Mouse (Mus musculus) mature B cell (primary cell): ENCODE results near the gene Gm7544.
"Not testable (repeated sequence)": the region's sequence is repeated elsewhere in the genome, so short reads cannot be mapped to it uniquely, and the experiment has no call there.

Experiments
- in situ Hi-C: fragments of 300-500 bp; cut with MboI; formaldehyde crosslinking; loops from 2 replicates; pipeline ENCODE4 v1.14.3; 2019

Gene Gm7544

DNA sequence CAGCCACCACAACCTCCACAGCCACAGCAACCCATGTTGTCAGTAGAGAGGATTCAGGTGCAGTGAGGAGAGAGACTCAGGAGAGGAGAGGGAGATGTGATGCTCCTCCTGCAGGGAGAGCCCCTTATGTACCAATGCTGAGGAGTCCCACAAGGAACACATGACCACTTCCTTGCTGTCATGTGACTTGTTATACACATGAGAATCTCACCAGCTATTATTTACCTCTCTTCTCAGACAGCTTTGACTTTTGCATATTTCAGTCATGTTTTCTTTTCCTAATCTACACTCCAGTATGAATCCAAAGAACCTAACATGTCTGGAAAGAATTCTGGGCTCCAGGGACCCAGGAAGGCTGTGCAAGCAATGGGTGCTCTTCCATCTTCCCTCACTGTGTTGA is at the start of gene Gm7544:
Gene Gm7544, minus strand, starts transcription at position 101 of the 400 bp plus-strand sequence.
- in situ Hi-C loops, result not testable (repeated sequence)

DNA sequence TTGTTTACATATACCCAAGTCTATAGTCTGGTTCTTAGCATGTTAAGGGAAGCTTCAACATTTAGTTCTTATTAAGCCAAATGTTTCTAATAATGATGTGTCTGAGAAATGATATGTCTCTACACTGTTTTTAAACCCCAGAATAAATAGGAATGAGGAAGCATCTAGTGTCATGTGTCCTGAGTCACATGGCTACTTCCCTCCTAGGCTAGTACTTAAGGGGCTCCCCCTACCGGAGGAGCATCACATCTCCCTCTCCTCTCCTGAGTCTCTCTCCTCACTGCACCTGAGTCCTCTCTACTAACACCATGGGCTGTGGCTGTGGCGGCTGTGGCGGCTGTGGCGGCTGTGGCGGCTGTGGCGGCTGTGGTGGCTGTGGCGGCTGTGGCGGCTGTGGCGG is 44.5 kb upstream of the Gm7544 start, which contains the start of gene Gm47959:
Gene Gm47959, plus strand, starts transcription at position 243 of the 400 bp plus-strand sequence.
- in situ Hi-C loops, result not testable (repeated sequence)

DNA sequence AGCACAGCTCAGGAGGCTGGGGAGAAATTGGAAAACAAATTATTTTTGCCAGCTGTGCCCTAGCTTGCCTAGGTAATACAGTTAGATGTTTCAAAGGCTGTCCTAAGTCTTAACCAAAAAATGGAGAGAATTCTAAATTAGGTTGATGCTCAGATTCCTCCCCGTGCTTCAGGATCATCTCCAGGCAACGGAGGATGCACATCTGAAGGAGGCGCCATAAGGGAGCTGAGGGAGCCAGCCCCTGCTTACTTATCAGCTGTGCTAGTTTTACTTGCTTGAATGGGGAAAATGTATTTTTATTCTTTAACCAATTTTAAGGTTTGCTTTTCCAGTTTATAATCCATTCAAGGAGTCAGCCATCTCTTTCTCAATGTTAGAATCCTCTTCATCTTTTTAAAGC is 38.1 kb upstream of the Gm7544 start:
- in situ Hi-C loops, result no loop called here

DNA sequence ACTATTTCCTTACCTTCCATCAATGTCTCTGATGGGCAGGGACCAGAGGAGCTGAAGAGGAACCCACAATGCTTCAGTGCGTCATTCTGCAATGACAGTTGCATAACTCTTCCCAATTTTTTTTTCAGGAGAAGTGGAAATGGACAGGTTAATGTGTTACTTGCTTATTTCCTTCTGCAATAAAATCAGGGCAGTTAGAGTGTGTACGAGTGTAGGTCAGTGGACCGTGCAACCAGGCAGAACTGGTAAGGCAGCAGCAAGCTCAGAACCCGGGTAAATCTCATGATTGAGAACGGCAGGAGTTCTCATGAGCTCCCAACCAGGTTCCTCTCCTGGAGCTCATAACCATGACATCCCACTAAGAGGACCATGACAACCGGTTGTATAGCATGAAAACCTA is 36.3 kb upstream of the Gm7544 start:
- in situ Hi-C loops, result no loop called here

DNA sequence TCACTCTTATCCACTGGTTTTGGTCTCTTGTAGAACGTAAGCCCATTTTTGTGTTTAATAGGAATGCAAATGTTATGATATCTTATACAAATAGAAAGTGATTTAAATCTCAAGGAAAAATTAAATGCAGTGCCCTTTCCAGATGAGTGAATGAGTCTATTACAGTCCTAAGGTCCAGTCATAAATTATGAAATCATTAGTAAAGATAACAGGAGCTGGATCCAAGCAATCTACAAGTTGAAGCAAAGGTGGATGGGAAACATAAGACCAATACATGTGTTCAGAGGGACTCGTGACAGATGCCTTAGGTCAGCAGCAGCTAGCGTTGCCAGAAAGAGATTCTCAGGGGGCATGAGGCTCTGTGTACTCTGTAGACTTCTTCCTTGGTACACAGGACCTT is 35.8 kb upstream of the Gm7544 start:
- in situ Hi-C loops, result no loop called here

DNA sequence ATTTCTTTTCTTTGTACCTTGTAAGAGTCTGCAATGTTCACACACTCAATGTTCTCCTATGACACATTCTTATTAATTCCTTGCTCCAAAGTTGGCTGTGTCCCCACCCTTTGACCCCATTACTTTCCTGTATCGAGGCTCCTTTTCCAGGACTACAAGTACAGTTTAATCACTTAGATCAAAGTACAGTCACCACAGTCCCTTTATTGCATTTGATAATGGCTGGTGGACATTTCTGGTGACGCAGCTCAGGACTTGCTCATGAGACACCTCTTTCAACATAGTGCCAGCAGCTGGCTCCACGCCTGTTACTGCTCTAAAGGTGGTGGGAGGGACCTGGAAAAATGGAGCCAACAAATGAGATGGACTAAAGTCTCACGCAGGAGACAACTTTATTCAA is 35.2 kb upstream of the Gm7544 start:
- in situ Hi-C loops, result no loop called here

DNA sequence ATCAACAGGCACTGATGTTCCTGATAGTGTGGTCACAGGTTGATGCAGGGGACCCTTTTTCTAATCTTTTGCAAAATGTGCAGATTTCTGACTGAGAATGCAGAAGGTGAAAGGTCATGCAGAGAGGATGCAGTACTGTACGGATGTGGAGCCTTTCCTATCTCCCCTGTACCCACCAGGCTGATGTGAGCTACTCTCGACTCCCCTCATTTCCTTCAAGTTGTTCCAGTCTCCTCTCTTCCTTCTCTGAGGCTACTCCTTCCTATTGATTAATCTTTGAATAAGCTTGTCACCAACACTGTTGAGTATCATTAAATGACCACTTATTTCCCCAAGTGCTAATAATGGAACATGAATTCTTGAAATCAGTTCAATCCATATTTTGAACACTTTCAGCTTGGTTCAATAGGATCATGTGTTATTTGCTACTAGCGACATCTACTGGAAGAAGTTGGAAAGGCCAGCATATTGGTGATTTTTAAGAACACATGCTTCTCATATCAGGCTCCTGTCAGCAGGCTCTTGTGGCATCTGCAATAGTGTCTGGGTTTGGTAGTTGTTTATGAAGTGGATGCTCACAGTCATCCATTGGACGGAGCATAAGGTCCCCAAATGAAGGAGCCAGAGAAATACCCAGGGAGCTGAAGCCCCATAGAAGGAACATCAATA is 31.9 kb upstream of the Gm7544 start:
- in situ Hi-C loops, result loop anchor here (10.0 kb wide), 1 partner anchor 183 kb away; no protein-coding TSS in a partner anchor

DNA sequence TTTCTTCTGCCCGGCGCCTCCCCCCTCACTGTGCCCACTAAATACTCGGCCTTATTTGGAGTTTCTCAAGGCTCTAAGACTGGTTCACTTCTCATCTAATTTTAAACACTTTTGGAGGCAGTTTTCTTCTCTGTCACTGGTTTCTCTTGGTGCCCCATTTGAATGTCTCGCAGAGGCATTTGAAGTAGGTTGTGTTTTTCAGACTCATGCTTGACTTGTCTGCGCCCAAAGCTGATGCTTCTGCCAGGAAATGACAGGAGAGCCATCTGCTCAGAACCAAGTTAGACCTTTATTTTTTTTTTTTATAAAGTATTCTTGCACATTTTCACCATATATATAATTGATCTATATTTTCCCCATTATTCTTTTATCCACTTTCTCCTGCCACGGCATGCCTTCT is 30.9 kb upstream of the Gm7544 start:
- in situ Hi-C loops, result loop anchor here (10.0 kb wide), 1 partner anchor 182 kb away; no protein-coding TSS in a partner anchor

DNA sequence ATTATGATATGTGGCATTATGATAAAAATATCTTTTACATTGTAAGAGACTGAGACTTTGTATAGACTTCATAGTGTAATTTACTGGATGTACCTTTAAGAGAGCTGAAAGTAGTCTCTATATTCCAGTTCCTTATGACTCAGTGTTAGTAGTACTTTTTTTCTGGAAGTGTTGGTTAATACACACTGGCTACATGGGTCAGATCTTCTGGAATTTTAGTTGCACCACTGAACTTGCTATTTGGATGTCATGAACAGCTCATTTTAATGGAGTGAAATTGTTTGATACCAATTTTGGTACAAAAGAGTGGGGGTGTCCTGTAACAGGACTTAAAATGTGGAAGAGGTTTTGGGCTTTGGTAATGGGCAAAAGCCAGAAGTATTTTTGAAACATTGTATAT is 22.0 kb upstream of the Gm7544 start:
- in situ Hi-C loops, result no loop called here

DNA sequence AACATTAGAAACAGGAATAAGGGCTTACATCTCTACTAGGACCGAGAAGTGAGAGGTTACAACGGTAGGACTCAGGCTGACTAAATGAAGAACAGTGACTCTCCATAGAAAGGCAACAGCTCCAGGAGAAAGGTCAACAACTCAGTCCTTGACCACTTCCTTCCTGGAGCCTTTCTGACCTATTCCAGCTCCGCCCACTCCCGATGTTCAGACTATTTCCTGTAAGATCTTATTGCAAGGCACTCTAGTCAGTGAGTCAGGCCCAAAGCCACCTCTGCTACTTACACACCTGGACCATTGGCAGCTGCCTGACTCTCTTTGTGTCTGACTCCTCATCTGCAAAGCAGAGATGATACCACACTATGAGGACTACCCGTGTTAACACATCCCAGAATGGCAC is 19.9 kb upstream of the Gm7544 start:
- in situ Hi-C loops, result no loop called here

DNA sequence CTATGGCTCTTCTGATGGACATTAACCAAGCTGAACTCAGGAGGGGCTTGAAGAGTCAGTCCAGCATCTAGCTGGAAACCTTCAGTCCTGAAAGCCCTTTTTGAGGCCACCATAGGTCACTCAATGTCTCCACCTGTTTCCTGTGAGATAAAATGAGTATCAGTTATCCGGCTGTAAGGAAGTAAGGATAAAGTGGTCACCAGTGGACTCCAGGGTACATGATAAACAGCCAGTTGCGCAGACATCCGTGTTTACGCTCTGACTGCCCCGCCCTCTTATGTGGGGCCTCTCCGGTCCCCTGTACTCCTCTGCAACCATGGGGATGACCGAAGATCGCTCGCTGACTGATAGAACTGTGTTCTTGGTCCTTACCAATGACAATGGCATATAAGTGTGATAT is 18.5 kb upstream of the Gm7544 start:
- in situ Hi-C loops, result no loop called here

DNA sequence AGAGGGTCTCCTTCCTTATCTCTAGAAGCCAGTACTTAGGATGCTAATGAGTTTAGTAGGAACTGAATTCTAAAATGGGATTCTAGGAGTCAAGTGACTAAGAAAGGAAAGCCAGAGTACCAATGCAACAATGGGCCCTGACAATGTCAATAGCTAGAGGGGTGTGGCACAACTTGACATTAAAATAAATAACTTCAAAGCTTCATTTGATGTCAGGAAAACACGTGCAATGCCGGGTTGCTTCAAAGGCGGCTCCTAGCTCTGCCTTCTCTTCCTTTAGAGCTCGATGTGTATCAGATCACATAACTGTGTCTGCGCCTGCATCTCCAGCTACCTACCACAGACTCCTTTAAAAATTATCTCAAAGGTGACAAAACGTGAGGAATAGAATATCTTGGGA is 18.1 kb upstream of the Gm7544 start:
- in situ Hi-C loops, result no loop called here

DNA sequence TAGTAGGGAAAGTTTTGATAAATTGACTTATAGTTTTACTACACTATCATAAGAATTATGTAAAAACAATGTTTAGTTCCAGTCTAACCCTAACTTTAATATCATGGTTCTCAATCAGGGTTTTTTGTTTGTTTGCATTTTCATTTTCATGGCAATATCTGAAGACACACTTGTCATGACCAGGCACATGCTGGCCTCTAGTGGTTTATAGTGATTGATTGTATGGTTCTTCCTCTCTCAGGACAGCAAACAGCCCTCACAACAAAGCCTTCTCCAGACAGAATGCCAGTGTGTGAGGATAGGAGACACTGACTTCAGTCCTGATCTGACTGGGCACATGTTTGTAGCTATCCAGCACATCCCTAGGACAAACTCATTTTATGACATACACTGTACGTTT is 17.4 kb upstream of the Gm7544 start:
- in situ Hi-C loops, result no loop called here

DNA sequence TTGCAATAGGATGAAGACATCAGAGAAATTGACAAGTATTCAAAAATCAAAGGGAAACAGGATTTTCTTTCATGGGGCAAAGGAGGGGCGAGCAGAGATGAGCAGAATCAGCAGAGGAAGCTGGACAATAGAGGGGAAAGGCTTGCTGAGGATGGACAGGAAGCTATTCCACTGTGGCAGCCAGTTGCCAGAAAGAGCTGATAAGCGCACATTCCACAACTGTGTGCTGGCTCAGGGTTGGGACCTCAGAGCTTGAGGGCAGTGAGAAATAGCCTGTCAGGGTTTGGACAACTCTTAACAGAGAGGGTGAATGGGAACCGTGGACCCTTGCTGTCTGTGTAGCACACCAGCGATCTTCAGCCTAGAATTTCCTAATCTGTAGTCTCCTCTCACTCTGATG is 16.2 kb upstream of the Gm7544 start:
- in situ Hi-C loops, result no loop called here

DNA sequence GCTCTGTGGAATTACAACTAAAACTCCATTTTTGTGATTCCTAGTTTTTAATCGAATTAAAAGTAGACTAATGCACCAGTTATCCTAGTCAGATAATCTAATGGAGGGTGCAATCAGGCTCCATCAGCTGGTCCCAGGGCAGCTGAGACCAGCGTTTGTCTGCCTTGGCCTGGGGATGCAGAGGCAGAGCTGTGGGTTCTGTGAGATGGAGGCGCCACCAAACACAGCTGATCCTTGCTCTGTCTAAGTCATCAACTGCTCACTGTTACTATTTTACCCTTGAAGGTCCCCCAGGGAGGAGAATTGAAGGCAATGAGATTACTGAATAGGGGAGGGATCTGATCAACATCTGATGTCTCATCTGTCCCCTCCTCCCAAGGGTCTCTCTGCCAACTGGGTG is 10.6 kb upstream of the Gm7544 start:
- in situ Hi-C loops, result no loop called here

DNA sequence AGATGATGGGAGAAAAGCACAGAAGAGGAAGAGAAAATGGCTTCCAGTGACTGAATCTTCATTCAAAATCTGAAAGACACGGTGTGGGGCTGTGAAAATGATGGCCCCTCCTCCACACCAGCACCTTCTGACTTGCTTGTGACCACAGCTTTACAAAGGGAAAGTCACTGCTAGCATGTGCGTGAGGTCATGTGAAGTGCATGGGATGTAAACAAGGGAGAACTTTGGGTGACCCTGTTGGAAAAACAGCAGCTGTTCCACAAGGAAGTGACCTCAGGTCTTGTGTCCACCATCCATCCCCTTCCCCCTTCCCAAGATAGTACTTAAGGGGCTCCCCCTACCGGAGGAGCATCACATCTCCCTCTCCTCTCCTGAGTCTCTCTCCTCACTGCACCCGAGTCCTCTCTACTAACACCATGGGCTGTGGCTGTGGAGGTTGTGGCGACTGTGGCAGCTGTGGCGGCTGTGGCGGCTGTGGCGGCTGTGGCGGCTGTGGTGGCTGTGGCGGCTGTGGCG is 4.1 kb upstream of the Gm7544 start, which contains the start of gene Gm47955:
Gene Gm47955, plus strand, starts transcription at position 417 of the 516 bp plus-strand sequence.
- in situ Hi-C loops, result no loop called here

DNA sequence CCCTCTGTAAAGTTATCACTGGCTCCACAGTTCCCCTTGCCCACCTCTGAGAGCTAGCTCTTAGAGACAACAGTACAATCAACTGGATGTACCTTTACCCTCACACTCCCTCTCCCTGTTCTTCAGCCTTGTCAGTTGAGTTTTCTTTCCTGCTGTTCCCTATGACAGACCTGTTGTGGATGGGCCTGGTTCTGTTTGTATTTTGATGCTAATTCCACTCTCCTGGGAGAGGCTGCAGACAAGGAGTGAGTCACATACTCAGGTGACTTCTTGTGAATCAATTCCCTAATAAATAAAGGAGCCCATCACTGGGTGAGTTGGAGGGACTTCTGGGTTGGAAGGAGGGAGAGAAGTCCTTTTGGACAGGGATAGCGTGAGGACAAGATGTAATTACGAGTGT is 7.2 kb downstream of the Gm7544 start:
- in situ Hi-C loops, result no loop called here

DNA sequence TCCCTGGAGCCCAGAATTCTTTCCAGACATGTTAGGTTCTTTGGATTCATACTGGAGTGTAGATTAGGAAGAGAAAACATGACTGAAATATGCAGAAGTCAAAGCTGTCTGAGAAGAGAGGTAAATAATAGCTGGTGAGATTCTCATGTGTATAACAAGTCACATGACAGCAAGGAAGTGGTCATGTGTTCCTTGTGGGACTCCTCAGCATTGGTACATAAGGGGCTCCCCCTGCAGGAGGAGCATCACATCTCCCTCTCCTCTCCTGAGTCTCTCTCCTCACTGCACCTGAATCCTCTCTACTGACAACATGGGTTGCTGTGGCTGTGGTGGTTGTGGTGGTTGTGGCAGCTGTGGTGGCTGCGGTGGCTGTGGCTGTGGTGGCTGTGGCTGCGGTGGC is 9.8 kb downstream of the Gm7544 start:
- in situ Hi-C loops, result not testable (repeated sequence)

DNA sequence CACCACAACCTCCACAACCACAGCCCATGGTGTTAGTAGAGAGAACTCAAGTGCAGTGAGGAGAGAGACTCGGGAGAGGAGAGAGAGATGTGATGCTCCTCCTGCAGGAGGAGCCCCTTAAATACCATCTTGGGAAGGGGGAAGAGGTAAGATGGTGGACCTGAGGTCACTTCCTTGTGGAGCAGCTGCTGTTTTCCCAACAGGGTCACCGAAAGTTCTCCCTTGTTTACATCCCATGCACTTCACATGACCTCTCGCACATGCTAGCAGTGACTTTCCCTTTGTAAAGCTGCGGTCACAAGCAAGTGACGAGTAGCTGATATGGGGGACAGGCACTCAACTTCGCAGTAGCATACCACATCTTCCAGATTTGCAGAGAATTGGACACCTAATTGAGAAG is 12.5 kb downstream of the Gm7544 start, which contains the start of gene A030003K21Rik:
Gene A030003K21Rik, minus strand, starts transcription at position 94 of the 400 bp plus-strand sequence.
- in situ Hi-C loops, result not testable (repeated sequence)

DNA sequence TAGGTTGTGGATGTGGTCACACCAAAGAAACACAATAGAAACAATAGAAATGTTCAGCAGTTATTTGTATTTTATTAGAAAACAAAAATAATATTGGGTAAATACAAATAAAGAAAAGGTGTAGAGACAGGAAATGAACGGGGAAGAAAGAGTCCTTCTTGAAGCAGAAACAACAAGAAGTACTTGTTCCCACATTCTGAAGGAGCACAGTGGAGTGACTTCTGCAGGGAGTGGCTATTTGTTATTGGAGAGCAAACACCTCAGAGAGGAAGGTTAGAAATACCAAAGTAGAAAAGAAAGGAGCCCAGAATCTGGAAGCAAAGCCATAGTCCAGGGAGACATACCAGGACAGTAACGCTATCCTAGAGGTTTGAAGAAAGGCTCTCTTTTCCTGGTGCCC is 13.3 kb downstream of the Gm7544 start:
- in situ Hi-C loops, result not testable (repeated sequence)

DNA sequence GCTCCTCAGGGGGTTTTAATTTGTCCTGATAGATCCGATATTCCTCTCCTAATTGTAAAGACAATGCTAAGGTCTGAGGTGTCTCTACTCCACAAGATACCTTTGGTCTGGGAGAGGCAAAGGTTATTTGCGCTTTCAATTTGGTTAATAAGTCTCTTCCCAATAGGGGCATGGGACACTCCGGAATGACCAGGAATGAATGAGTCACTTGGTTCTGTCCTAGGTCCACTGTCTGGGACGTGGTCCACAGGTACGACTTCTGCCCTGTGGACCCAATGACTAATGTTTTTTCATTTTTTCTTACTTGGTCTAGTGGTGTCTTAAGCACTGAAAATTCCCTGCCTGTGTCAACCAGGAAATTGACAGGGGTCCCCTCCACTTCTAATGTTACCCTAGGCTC is 17.1 kb downstream of the Gm7544 start:
- in situ Hi-C loops, result no loop called here

DNA sequence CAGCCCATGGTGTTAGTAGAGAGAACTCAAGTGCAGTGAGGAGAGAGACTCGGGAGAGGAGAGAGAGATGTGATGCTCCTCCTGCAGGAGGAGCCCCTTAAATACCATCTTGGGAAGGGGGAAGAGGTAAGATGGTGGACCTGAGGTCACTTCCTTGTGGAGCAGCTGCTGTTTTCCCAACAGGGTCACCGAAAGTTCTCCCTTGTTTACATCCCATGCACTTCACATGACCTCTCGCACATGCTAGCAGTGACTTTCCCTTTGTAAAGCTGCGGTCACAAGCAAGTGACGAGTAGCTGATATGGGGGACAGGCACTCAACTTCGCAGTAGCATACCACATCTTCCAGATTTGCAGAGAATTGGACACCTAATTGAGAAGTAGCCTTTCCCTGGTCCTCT is 24.5 kb downstream of the Gm7544 start, which contains the start of gene Gm6217:
Gene Gm6217, minus strand, starts transcription at position 74 of the 400 bp plus-strand sequence.
- in situ Hi-C loops, result not testable (repeated sequence)

DNA sequence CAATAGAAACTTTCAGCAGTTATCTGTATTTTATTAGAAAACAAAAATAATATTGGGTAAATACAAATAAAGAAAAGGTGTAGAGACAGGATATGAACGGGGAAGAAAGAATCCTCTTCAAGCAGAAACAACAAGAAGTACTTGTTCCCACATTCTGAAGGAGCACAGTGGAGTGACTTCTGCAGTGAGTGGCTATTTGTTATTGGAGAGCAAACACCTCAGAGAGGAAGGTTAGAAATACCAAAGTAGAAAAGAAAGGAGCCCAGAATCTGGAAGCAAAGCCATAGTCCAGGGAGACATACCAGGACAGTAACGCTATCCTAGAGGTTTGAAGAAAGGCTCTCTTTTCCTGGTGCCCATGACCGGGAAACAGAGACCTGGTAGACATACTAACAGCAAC is 25.3 kb downstream of the Gm7544 start:
- in situ Hi-C loops, result not testable (repeated sequence)

DNA sequence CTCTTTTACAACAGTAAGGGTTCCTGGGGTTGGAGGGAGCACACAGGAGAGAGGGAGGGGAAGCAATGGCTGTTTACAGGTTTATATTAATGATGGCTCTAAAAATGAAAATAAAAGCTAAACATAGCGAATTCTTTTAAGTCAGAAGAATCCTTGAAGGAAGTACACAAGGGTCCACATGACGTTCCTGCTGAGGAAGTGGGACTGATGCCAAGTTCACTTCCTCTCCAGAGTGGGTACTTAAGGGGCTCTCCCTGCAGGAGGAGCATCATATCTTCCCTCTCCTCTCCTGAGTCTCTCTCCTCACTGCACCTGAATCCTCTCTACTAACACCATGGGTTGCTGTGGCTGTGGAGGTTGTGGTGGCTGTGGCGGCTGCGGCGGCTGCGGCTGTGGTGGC is 31.2 kb downstream of the Gm7544 start, which contains the start of gene A030014E15Rik:
Gene A030014E15Rik, plus strand, starts transcription at position 268 of the 400 bp plus-strand sequence.
- in situ Hi-C loops, result no loop called here
